Mouse (Mus musculus): Measurements from ENCODE around the gene Gm47791. TPM values are rescaled to one million over a fixed set of nuclear protein-coding genes. Genes with fewer than 3 reads are reported as not detected.

The Gm47791 gene
- total RNA-seq, 2 experiments from 2014 or later: not detected

- Histone ChIP-seq H3K27ac (no peak overlapping the region), H3K4me3 (no peak overlapping the region)
- intact Hi-C loops (cut with DNase I): no loop called here
- no peak for TF ChIP-seq CTCF (IDR thresholded peaks at IDR 0.05)
- no peak for DNase-seq
Observed at GRCm38 (mm10) chr1:82741539-82741938, 29.5 kb downstream of the Gm47791 start.

GRCm38 (mm10) chr1:82738066-82738465 lies 33.0 kb downstream of the Gm47791 start:
- H3K4me3 ChIP-seq: no peak overlapping the region
- intact Hi-C loops (cut with DNase I): no loop called here
- TF ChIP-seq CTCF (IDR thresholded peaks at IDR 0.05): no peak

GRCm38 (mm10) chr1:82733357-82733756 lies 37.7 kb downstream of the Gm47791 start:
- TF ChIP-seq CTCF (IDR thresholded peaks at IDR 0.05): no peak
- Histone ChIP-seq H3K27ac (no peak overlapping the region), H3K4me3 (no peak overlapping the region)
- no peak for DNase-seq
- intact Hi-C loops (cut with DNase I): no loop called here

More at GRCm38 (mm10) chr1:82738066-82738465, 33.0 kb downstream of the Gm47791 start:
- DNase-seq: no peak
- no peak overlapping the region for H3K27ac ChIP-seq

- Histone ChIP-seq H3K4me3 (no peak overlapping the region), H3K27ac (no peak overlapping the region)
- no peak for TF ChIP-seq CTCF (IDR thresholded peaks at IDR 0.05)
- intact Hi-C loops (cut with DNase I): no loop called here
- no peak for DNase-seq
Observed at GRCm38 (mm10) chr1:82726482-82726881, 44.6 kb downstream of the Gm47791 start.

- no peak for TF ChIP-seq CTCF (IDR thresholded peaks at IDR 0.05)
- Histone ChIP-seq H3K27ac (peak overlapping the region; percentile 96), H3K4me3 (peak overlapping the region; percentile 89)
- intact Hi-C loops (cut with DNase I): no loop called here
- no peak for DNase-seq
Observed at GRCm38 (mm10) chr1:82725875-82726185, 45.2 kb downstream of the Gm47791 start.

GRCm38 (mm10) chr1:82725026-82725874 lies 45.8 kb downstream of the Gm47791 start:
- peak overlapping the region; percentile 89 for H3K4me3 ChIP-seq
- DNase-seq: peak; percentile 91
- intact Hi-C loops (cut with DNase I): no loop called here
- no peak for TF ChIP-seq CTCF (IDR thresholded peaks at IDR 0.05)
- H3K27ac ChIP-seq: peak overlapping the region; percentile 96

- no peak for TF ChIP-seq CTCF (IDR thresholded peaks at IDR 0.05)
- Histone ChIP-seq H3K4me3 (peak within 1 kb of the TSS; percentile 89), H3K27ac (peak within 1 kb of the TSS; percentile 96)
- intact Hi-C loops (cut with DNase I): no loop called here
- peak; percentile 95 for DNase-seq
Observed at GRCm38 (mm10) chr1:82724339-82725025, 46.6 kb downstream of the Gm47791 start, which contains the start of gene Mff. Mff (plus strand) TSS chr1:82724890.

Other genes starting within 250 kb of the Gm47791 start
- 1 to 10 TPM; 1.1 to 1.6 TPM for gene Col4a4, start 184.4 kb downstream of the Gm47791 start, total RNA-seq (2021)
- 1 to 10 TPM in 1 of 2 experiments, under 1 TPM in 1; 0.67 to 1.2 TPM for gene Col4a3, start 184.3 kb downstream of the Gm47791 start, total RNA-seq (2021)
- 100 to 1,000 TPM; 138 to 144 TPM for gene Mff, start 46.4 kb downstream of the Gm47791 start, total RNA-seq (2021)
- not detected for gene Tm4sf20, start 2.8 kb downstream of the Gm47791 start, total RNA-seq (2021)
- 10 to 100 TPM; 24.6 to 27.7 TPM for gene Agfg1, start 68.2 kb upstream of the Gm47791 start, total RNA-seq (2021)
- under 1 TPM in 1 of 2 experiments, not detected in 1; 0.31 TPM for gene A030005L19Rik, start 142.1 kb upstream of the Gm47791 start, total RNA-seq (2021)
- not detected for gene A030014E15Rik, start 153.7 kb upstream of the Gm47791 start, total RNA-seq (2021)
- gene Gm6217, start 160.2 kb upstream of the Gm47791 start, total RNA-seq (2021): not detected
- not detected for gene A030003K21Rik, start 172.1 kb upstream of the Gm47791 start, total RNA-seq (2021)
- gene Gm7544, start 184.8 kb upstream of the Gm47791 start, total RNA-seq (2021): not detected
- gene Gm47955, start 189.0 kb upstream of the Gm47791 start, total RNA-seq (2021): not detected
- gene Gm47959, start 229.3 kb upstream of the Gm47791 start, total RNA-seq (2021): not detected